Mouse (Mus musculus) thymus, postnatal 36 days (tissue): Measurements from ENCODE around the gene Tmcc1.
"Not testable (repeated sequence)": the region's sequence is repeated elsewhere in the genome, so short reads cannot be mapped to it uniquely, and the experiment has no call there.

Experiments
- DNase-seq, 2 experiments: peaks; one replicate each; pipeline ENCODE4 v3.0.0; 2022; ENCODE audit warnings: mixed read lengths in 2 of 2

Gene Tmcc1

GRCm38 (mm10) chr6:116193394-116194393 is at the start of gene Tmcc1:
Gene Tmcc1, minus strand, starts transcription at chr6:116193486.
- peak; percentile 99 for DNase-seq

GRCm38 (mm10) chr6:116240371-116240770 is 47.1 kb upstream of the Tmcc1 start:
- no peak for DNase-seq

GRCm38 (mm10) chr6:116238083-116238482 is 44.8 kb upstream of the Tmcc1 start:
- no peak for DNase-seq

- DNase-seq, result no peak
Observed at GRCm38 (mm10) chr6:116235336-116235735, 42.0 kb upstream of the Tmcc1 start.

- DNase-seq, result not testable (repeated sequence)
Observed at GRCm38 (mm10) chr6:116234821-116235220, 41.5 kb upstream of the Tmcc1 start.

- peak; percentile 54 to 59 for DNase-seq
Observed at GRCm38 (mm10) chr6:116228785-116229525, 35.7 kb upstream of the Tmcc1 start.

GRCm38 (mm10) chr6:116227767-116228166 is 34.5 kb upstream of the Tmcc1 start:
- DNase-seq, result no peak

GRCm38 (mm10) chr6:116207729-116208534 is 14.6 kb upstream of the Tmcc1 start, which contains the start of gene Washc2:
Gene Washc2, plus strand, starts transcription at chr6:116208038.
- DNase-seq, result peak; percentile 88 to 89

GRCm38 (mm10) chr6:116199682-116200081 is 6.4 kb upstream of the Tmcc1 start:
- no peak for DNase-seq

GRCm38 (mm10) chr6:116198173-116198572 is 4.9 kb upstream of the Tmcc1 start:
- no peak for DNase-seq

- no peak for DNase-seq
Observed at GRCm38 (mm10) chr6:116195811-116196210, 2.5 kb upstream of the Tmcc1 start.

GRCm38 (mm10) chr6:116192809-116193311 is 426 bp downstream of the Tmcc1 start:
- no peak for DNase-seq

- DNase-seq, result no peak
Observed at GRCm38 (mm10) chr6:116189417-116189816, 3.9 kb downstream of the Tmcc1 start.

GRCm38 (mm10) chr6:116186485-116186884 is 6.8 kb downstream of the Tmcc1 start:
- DNase-seq, result no peak

- no peak for DNase-seq
Observed at GRCm38 (mm10) chr6:116183509-116183908, 9.8 kb downstream of the Tmcc1 start.

GRCm38 (mm10) chr6:116180731-116181130 is 12.6 kb downstream of the Tmcc1 start:
- DNase-seq, result no peak

GRCm38 (mm10) chr6:116178376-116178775 is 14.9 kb downstream of the Tmcc1 start:
- no peak for DNase-seq

- not testable (repeated sequence) for DNase-seq
Observed at GRCm38 (mm10) chr6:116173511-116174099, 19.7 kb downstream of the Tmcc1 start.

GRCm38 (mm10) chr6:116166383-116166782 is 26.9 kb downstream of the Tmcc1 start:
- no peak for DNase-seq

GRCm38 (mm10) chr6:116154854-116155624 is 38.2 kb downstream of the Tmcc1 start:
- no peak for DNase-seq

GRCm38 (mm10) chr6:116147386-116147785 is 45.9 kb downstream of the Tmcc1 start:
- DNase-seq, result no peak
